Mouse (Mus musculus) c-Kit-positive CD71-negative TER-119-negative erythroid progenitor cells, embryonic 14.5 days (primary cell): Measurements from ENCODE around the gene Lif.

Experiments
- DNase-seq: peaks from one replicate; pipeline ENCODE4 v3.0.0-alpha.2; 2013; ENCODE audit warnings: low read depth

The Lif gene

GRCm38 (mm10) chr11:4299191-4299590, 41.8 kb downstream of the Lif start:
- no peak for DNase-seq

DNA sequence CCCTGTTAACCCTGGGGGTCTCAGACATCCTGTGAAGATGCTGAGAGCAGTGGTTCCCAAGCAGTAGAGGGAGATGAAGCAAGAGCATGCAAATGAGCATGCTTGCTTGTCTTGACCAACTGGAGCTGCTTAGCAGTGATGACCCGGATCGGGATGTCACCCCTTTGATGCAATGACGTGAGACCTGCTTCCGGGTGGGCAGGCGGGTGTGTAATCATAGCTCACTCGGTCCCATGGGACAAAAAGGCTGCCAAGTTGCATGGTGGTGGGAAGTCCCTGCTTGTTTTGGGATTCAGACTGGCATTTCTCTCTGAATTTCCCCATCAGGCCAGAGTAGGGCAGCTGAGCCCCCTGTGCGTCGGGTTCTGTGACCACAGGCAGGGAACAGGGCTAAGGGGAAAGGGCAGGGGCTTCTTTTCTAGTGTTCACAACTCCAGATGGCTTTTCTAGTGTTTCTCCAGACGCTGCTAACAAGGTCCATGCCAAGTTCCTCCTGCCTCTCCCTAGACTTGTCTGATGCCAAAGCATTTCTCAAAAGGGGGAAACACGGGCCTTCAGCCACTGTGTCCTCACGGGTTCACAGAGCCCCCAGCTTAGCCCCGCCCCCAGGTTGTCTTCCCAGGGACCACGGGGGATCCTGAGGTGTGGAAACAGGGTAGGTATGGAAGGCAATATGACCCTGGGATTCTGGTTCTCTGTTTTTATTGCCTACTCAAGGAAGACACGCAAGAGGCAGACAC, 42.5 kb downstream of the Lif start:
- no peak for DNase-seq

DNA sequence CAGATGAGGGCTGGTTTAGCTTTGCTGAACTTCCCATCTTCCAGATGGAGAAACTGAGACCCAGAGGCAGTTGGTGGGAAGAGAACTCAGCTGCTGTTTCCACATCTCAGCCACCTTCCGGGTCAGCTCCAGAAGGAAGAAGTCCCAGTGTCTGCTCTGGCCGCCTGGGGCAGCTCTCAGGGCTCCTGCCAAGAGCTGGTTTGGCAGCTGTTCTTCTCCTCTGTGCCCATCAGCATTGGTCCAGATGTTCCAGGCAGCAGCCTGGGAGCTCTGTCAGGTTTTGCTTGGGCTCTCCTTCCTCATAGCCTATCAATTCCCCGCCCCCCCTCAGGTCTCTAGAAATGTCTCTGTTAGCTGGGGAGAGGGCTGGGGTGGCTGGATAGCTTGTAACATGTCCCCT, 43.3 kb downstream of the Lif start:
- no peak for DNase-seq

GRCm38 (mm10) chr11:4302363-4302913, 45.1 kb downstream of the Lif start:
- no peak for DNase-seq

- DNase-seq: no peak
Measured at GRCm38 (mm10) chr11:4303033-4303432, 45.7 kb downstream of the Lif start.

GRCm38 (mm10) chr11:4304203-4304602, 46.8 kb downstream of the Lif start:
- no peak for DNase-seq

DNA sequence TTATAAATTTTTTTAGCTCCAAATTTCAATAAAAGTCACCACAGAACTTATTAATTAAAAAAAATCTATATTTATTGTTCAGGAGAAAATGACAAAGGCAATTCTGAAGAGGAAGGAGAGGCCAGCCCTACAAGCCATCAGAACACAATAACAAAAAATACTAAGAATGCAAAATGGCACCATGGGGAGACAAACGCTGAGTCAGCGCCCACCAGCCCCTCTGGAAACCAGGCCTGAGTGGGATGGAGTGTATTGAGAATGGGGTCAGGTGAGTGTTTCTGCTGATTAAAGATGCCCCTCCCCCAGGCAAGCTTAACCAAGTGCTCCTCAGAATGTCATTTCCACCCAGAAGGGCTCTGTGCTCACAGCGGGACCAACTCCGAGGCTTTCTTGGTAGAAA, 47.7 kb downstream of the Lif start:
- DNase-seq: no peak

GRCm38 (mm10) chr11:4306086-4306485, 48.7 kb downstream of the Lif start:
- DNase-seq: no peak

- DNase-seq: no peak
Measured at GRCm38 (mm10) chr11:4308060-4308513, 50.7 kb downstream of the Lif start.

DNA sequence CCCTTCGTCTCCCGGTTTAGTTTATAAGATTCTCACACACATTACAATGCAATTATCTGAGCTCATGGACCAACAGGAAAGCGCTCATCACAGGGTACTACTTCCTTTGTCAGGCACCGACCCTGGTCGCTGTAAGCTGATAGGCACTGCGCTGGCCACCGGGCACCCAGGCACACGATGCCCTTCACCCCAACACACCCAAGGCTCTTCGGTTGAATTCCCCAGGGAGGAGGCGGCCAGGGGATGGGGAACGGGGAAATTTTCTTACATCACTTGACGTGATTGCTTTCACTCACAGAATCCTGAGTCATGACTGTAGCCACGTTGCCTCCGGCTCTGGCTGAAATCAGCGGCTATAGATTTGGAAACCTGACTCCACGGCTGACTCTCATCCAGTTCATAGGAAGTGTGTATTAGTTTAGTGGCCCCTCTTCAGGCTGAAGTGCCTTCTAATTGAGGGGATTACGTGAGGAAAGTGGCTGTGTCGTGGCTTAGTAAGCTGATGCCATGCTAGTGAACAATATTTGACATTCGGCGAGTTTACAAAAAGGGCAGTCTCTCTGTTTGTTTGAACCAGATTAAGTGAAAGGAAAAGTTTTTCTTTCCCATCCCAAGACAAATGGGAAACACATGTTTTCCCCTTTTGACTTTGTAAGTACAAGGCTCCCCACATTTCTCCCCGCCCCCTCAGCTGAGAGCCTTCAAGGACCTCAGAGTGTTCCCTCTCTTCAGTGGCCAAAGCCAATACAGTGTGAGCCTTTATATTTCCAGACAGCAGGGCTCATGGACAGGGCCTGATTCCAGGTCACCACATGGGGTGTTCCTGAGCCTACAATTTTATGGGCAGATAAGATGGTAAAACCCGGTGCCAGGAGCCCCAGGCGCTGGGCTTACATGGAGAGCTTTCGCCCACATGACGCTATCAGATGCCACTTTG, 51.4 kb downstream of the Lif start:
- DNase-seq: no peak

DNA sequence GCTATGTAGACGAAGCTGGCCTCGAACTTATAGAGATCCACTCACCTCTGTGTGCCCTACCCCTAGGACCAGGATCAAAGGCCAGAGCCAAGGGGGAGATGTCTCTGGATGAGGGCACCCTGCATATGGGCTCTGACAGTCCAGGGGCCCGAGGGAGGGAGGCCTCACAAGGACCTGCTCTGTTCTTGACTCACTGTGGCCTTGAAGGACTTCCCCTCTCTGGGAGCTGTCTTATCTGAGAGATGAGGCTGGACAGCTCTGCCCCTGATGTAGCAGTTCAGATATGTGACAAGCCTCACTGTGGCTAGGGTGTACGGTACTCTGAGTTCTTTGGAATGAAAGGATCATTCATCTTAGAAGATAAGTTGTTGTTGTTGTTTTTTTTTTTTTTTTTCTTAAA, 52.3 kb downstream of the Lif start:
- no peak for DNase-seq

DNA sequence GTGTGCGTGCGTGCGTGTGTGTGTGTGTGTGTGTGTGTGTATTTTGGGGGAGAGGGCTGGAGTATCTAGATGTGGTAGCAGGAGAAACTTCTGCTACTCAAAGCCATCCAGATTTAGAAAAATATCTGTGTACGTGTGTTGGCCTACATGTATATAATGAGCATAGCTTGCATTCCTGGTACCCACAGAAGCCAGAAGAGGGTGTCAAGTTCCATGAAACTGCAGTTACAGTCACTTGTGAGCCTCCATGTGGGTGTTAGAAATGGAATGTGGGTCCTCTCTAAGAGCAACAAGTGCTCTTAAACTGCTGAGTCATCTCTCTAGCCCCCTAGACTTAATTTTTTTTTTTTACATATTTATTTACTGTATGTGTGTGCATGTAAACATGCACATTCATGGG, 53.0 kb downstream of the Lif start:
- no peak for DNase-seq

DNA sequence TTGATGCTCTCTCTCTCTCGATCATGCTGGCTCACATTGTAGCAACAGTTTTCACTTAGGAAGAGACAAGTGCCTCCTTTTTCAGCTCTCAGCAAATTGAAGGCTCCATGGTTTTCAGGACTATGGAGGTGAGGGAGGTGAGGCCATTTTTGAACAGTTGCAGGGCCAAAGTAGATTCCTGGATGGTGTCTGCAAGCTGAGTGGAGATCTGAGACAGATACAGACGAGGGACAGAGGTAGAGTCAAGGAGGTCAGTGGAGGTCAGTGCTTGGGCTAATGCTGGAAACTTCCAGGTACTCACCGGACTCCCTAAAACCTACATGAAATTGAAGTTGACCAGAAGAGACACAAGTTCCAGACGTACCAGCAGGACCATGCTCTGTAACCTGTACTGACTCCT, 54.8 kb downstream of the Lif start:
- DNase-seq: no peak

DNA sequence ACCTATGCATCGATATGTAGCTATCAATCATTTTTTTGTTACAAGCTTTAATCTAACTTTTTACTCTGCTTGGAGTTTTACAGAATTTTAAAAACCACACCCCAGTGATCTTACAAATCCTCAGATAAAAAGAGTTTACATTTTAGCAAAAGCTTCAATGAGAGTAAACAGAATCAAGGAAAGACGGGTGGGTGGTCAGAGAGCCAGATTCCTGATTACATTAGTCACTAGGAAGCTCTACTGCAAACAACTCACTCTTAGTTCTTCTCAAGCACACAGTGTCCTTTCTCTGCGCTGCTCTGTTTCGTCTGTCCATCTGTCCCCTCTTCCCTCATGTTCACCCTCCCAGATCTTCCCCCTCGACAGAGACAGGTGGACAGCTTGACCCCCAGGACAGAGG, 59.9 kb downstream of the Lif start:
- no peak for DNase-seq

DNA sequence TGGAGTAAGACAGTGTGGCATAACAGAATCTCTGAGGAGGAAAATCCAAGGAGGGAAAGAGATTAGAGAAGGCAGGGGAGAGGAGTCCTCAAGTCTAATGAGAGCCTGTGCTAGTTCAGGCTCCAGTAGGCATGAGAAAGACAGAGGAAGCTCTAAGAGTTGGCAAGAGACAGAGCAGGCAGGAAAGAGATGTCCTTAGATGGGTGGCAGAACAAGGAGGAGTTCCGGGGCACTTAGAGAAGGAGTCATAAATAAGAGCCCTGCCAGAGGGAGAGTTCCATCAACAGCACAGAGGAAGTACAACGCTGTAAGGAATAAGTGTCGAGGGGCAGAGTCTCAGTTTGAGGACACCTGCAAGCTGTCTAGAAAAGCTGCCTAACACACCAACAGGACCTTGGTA, 60.7 kb downstream of the Lif start:
- no peak for DNase-seq

GRCm38 (mm10) chr11:4319212-4319955, 62.0 kb downstream of the Lif start:
- DNase-seq: no peak

DNA sequence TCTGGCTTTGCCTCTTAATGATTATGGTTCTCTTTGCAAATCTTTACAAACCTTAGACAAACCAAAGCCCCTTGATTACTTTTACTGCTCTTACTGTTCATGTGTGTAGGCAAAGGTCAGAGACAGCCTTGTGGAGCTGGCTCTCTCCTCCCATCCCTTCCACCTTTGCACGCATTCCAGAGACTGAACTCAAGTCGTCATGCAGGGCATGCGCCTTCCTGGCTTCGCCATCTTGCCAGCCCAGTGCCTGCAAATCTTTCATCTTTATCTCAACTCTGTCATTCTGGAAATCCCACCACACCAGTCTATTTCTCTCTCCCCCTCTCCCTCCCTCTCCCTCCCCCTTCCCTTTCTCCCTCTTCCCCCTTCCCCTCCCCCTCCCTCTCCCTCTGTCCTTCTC, 63.5 kb downstream of the Lif start:
- DNase-seq: no peak
